Comparison of ENCODE assay signal across 24 mouse cellular contexts in the genomic region with DNA sequence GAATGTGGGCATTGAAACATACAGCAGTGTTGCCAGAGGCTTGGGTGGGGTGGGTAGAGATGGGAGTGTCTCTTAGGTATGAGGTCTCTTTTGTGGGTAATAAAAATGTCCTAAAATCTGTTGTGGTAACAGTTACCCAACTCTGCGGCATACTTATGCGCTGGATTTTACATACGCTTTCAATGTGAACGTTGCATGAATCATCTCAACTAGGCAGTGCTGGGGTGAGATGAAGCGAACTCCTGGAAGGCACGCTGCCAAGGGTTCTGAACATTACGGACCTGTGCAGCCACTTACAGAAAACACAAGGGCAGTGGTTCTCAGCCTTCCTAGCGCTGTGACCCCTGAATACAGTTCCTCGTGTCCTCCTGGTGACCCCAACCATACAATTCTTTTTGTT. TPM values are rescaled to one million over a fixed set of nuclear protein-coding genes. Genes with fewer than 3 reads are reported as not detected.
DNase-seq lines count a peak whose midpoint lies in the region; TF ChIP-seq lines count a peak whose summit lies in the region.
"Had no signal": no experiment of that assay in that cellular context is flagged by ENCODE, and none has a peak within 500 bp of the region (broad histone marks: within the 10 kb centered on the region; RNA-seq: fewer than 3 reads in every experiment).

No protein-coding gene starts in this region.

- H3K27me3 ChIP-seq in C2C12 (ENCODE audit: control insufficient read depth, insufficient read depth, insufficient read length) (no peaks in the 10 kb centered on the region), myocyte (ENCODE audit: control insufficient read depth, insufficient read depth, insufficient read length) (no peaks in the 10 kb centered on the region)
- H3K27me3 ChIP-seq: embryonic facial prominence, embryonic 12.5 days; forebrain, embryonic 12.5 days; heart, embryonic 15.5 days; limb, embryonic 15.5 days had no signal

- TF ChIP-seq CTCF in C2C12 (IDR thresholded peaks at IDR 0.05; ENCODE audit: control insufficient read depth, insufficient read depth, insufficient read length): no peak

- H3ac ChIP-seq in C2C12 (ENCODE audit: control insufficient read depth, insufficient read length, low read depth) (no peak overlapping the region), myocyte (ENCODE audit: control insufficient read depth, insufficient read length) (no peak overlapping the region)

- DNase-seq in adrenal gland, postnatal 36 days: peak; percentile 47 to 66
- no peak for DNase-seq in adrenal gland, adult 2 months
- DNase-seq in 3134 (ENCODE audit: extremely low read depth, insufficient read length, low spot score): peak; percentile 27
- no peak for DNase-seq in thymus, postnatal 14 days
- no peak for DNase-seq in frontal cortex, postnatal 36 days (ENCODE audit: low spot score in 2 of 2)
- DNase-seq: cerebellum, adult 9-11 months; gastrocnemius, adult 2 months; heart, postnatal 36 days; kidney, adult 8-10 months; kidney, postnatal 10 days; left cerebral cortex, postnatal 4 days; lung, postnatal 4 days; right cerebral cortex, postnatal 25 days; thymus, postnatal 4 days had no signal

- no peaks in the 10 kb centered on the region for H3K36me3 ChIP-seq in C2C12 (ENCODE audit: control insufficient read depth, insufficient read depth)
- H3K36me3 ChIP-seq in myocyte (ENCODE audit: control insufficient read depth, insufficient read depth): peaks cover 11% of the 10 kb centered on the region
- H3K36me3 ChIP-seq: embryonic facial prominence, embryonic 12.5 days; forebrain, embryonic 12.5 days had no signal

- H3K79me3 ChIP-seq in C2C12 (ENCODE audit: low read depth): peaks cover 2% of the 10 kb centered on the region

- no peak for TF ChIP-seq POLR2A in myocyte (IDR thresholded peaks at IDR 0.05; ENCODE audit: insufficient read length, low read depth)

- H3K79me2 ChIP-seq in C2C12 (ENCODE audit: control insufficient read depth, insufficient read depth) (peaks cover 25% of the 10 kb centered on the region), myocyte (ENCODE audit: control insufficient read depth, insufficient read depth) (peaks cover 7% of the 10 kb centered on the region)

- peak overlapping the region; percentile 6 for H3K4me2 ChIP-seq in myocyte (ENCODE audit: low read depth)
- H3K4me2 ChIP-seq: embryonic facial prominence, embryonic 12.5 days; forebrain, embryonic 12.5 days; heart, embryonic 15.5 days; hindbrain, embryonic 14.5 days; limb, embryonic 15.5 days; midbrain, embryonic 11.5 days had no signal

- H3K4me3 ChIP-seq in C2C12 (ENCODE audit: insufficient read depth, poor library complexity, severe bottlenecking): no peak overlapping the region
- no peak overlapping the region for H3K4me3 ChIP-seq in myocyte
- H3K4me3 ChIP-seq: embryonic facial prominence, embryonic 12.5 days; erythroblast, embryonic 14.5 days; forebrain, embryonic 12.5 days; gastrocnemius, adult 2 months; heart, embryonic 15.5 days; left cerebral cortex, adult 2 months; limb, embryonic 15.5 days had no signal

TF ChIP-seq in C2C12, 6 proteins besides CTCF, POLR2A, EP300 and RAD21:
- TF ChIP-seq MYOG (IDR thresholded peaks at IDR 0.05; ENCODE audit: control insufficient read depth, extremely low read depth, insufficient read length) (no peak), CEBPB (IDR thresholded peaks at IDR 0.05; ENCODE audit: low read depth) (peak; percentile 81)

TF ChIP-seq in myocyte, 11 proteins besides CTCF, POLR2A, EP300 and RAD21:
- TF ChIP-seq SRF (IDR thresholded peaks at IDR 0.05; ENCODE audit: control insufficient read depth, insufficient read length, low read depth): no peak
- no peak for TF ChIP-seq MYOG (IDR thresholded peaks at IDR 0.05; ENCODE audit: control insufficient read depth in 1 of 3, insufficient read depth in 1 of 3, insufficient read length in 2 of 3, low read depth in 2 of 3)
- peak; percentile 52 for TF ChIP-seq CEBPB (IDR thresholded peaks at IDR 0.05; ENCODE audit: insufficient read depth, poor library complexity, severe bottlenecking)
- TF ChIP-seq MYOD1 (IDR thresholded peaks at IDR 0.05; ENCODE audit: control insufficient read depth in 1 of 3, insufficient read length in 2 of 3, low read depth in 2 of 3): no peak

RNA-seq across cellular contexts. Expression of gene Ak3, which starts 5.1 kb away (rescaled TPM):
- 100 to 1,000 TPM; 146 to 253 TPM for total RNA-seq in adrenal gland, postnatal 36 days (2021)
- 100 to 1,000 TPM; 134 to 232 TPM for total RNA-seq in adrenal gland, adult 2 months (2021)
- polyA plus RNA-seq in adrenal gland, adult 2 months (2012; rRNA removed): 220 and 262 TPM in 2 replicates
- polyA plus RNA-seq in C2C12 (2012; fragmentation: generic; extraction: Trizol): 22.1 TPM
- 62.8 TPM for polyA plus RNA-seq in myocyte (2012; fragmentation: generic; extraction: Trizol)

RNA-seq across cellular contexts. Expression of gene Cdc37l1, which starts 52.5 kb away (rescaled TPM):
- 10 to 100 TPM; 43.4 to 52.5 TPM for total RNA-seq in adrenal gland, postnatal 36 days (2021)
- 10 to 100 TPM; 39.4 to 46.2 TPM for total RNA-seq in adrenal gland, adult 2 months (2021)
- polyA plus RNA-seq in adrenal gland, adult 2 months (2012; rRNA removed): 10.7 and 11.2 TPM in 2 replicates
- polyA plus RNA-seq in C2C12 (2012; fragmentation: generic; extraction: Trizol) (6.4 TPM), myocyte (2012; fragmentation: generic; extraction: Trizol) (9.2 TPM)

RNA-seq across cellular contexts. Expression of gene Rcl1, which starts 58.5 kb away (rescaled TPM):
- 10 to 100 TPM; 25.8 to 30.1 TPM for total RNA-seq in adrenal gland, postnatal 36 days (2021)
- 10 to 100 TPM; 25.6 to 26.9 TPM for total RNA-seq in adrenal gland, adult 2 months (2021)
- 47.5 and 51.4 TPM in 2 replicates for polyA plus RNA-seq in adrenal gland, adult 2 months (2012; rRNA removed)
- 45.4 TPM for polyA plus RNA-seq in C2C12 (2012; fragmentation: generic; extraction: Trizol)
- 19.1 TPM for polyA plus RNA-seq in myocyte (2012; fragmentation: generic; extraction: Trizol)

Comparison
In these comparisons a context has a peak if more than half of its experiments do, and no peak if none do; other contexts are left out.
1. DNase-seq: peak in adrenal gland, postnatal 36 days (2 of 2) and 3134 (single experiment); none in adrenal gland, adult 2 months (single experiment), thymus, postnatal 14 days (single experiment) and frontal cortex, postnatal 36 days (0 of 2).